Mouse (Mus musculus) cerebellum, adult 9-10 months (tissue): ENCODE measurements around the gene Rps16.
A peak's percentile ranks its signal among the peaks of the same experiment; 100 is the strongest.
"Not testable (repeated sequence)": the region's sequence is repeated elsewhere in the genome, so short reads cannot be mapped to it uniquely, and the experiment has no call there.

Experiments used
- DNase-seq: peaks from one replicate; pipeline ENCODE4 v3.0.0; 2022

The Rps16 gene

DNA sequence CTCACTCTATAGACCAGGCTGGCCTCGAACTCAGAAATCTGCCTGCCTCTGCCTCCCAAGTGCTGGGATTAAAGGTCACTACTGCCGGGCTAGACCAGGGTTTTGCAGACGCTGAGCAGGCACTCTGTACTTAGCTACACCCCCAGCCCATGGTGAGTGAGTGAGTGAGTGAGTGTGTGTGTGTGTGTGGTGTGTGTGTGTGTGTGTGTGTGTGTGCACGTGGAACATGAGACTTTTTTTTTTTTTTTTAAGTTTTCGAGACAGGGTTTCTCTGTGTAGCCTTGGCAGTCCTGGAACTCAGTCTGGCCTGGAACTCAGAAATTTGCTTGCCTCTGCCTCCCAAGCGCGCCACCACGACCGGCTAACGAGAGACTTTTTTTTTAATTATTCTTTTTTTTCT lies 24.2 kb downstream of the Rps16 start:
- no peak for DNase-seq

DNA sequence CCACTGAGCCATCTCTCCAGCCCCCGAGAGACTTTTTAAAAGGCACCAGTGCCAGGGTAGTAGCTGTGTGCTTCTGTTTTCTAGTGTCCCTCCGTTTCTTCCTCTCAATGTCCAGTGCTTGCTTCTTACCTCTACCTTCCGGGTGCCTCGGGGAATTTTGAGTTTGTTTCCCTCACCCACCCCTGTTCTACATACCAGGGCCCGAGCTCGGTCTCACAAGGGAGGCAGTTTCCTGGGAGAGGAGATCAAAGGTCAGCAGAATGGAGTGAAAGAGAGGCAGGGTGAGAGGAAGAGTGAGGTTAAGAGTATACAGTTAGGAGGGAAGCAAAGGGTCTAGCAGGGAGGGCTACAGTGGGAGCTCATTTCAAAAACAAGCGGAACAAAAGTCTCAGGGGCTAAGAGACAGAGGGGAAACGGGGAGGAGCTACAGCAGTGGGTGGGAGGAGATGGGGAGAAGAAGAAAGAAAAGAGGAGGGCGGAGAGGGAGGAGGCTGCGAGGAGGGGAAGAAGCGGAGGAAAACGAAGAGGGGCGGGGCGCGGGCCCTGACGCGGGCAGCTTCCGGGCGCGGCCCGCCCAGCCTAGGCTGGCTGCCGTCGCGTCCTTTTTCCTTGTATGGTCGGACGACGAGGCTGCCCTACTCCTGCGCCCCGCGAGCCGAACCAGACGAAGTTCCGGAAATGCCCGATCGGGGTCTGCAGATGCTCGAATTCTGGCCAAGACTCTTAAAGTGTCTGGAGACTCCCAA lies 24.9 kb downstream of the Rps16 start:
- peak; percentile 59 for DNase-seq

DNA sequence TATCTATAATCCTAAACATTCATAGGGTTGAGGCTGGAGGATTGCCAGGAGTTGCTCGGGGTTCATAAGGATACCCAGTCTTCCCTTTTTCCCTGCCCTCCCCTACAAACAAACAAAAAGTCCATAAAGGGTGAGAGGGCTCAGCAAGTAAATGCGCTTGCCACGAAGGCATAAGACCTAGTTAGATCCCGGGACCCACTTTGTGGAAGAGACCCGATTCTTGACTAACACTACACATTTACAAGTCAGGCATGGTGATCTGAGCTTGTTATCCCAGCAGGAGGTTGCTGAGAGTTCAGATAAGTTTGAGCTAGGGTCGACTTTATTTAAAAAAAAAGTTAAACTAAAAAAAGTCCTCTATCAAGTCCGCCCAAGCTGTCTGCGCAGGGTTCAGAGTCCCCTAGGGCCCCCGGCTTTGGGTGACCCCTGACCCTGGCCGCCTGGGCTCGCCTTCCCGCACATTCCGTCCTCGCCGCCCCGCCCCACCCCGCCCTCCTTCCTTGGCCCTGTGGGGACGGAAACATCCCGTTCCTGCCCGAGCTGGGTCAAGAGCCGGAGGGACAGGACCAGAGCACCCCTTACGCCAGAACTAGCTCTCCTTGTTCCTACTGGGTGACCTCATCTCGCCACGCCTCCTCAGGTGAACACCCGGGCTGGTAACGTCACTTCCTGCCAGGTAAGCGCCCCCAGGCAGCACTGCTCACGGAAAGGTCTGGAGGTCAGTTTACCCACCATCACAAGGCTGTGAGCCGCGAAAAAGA lies 25.7 kb downstream of the Rps16 start:
- no peak for DNase-seq

DNA sequence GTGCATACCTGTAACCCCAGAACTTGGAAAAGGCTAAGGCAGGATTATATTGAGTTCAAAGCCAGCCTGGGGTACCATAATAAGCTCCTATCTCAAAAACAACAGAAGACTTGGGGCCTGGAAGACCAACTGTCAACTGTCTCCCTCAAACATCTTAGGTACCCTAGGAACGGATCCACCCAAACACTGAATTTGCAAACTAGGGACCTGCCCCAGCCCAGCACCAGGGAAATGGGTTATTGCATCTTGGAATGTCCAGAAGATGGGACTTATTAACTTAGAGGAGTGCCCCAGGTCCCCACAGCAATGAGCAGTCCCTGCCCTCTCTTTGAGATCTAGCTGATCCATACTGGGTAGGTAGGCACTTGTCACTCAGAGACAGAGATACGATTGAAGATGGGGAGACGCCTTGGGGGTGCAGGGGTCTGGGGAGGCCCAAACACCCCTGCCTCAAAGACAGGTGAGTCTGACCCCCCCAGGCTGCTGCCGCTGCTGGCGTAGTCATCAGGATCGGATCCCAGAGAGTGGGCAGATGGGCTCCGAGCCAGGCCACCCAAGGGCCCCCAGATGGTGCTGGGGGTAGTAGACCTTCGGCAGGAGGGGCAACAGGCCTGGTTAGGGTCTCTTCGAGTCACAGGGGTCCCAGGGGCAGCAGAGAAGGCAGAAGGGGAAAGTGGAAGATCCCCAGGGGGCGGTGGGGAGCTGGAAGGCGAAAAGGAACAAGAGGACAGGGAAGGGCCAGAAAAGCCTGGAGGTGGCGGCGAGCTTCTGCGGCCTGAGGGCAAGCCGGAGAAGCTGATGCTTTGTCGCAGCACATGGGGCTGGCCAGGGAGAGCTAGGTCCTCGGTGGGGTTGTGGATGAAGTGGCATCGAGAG lies 27.0 kb downstream of the Rps16 start:
- no peak for DNase-seq

DNA sequence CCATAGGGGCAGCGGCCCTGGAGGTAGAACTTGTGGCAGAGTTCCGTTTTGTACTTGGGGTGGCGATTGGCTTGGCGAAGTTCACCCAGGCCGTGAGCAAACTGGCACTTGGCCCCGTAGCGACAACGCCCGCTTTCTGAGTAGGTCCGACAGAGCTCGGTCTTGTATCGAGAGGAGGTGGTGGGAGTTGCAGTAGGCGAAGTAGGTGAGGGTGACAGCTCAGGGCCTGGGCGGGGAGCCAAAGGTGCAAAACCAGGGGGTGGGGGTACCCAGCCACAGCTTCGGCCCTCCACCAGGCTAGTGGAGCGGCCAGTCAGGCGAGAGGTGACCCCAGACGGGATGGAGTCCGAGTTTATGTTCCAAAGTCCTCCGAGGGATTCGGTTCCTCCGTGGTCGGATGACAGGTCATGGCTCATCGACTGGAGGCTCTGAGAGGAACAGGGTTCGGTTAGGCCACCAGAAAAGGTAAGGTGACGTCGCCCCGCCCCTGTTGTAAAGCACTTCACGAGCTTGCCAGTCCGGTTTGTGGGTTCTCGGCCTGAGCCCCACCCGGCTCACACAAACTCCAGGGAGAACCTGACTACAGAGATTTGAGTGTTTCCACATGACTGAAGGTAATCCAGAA lies 27.7 kb downstream of the Rps16 start:
- DNase-seq = no peak

DNA sequence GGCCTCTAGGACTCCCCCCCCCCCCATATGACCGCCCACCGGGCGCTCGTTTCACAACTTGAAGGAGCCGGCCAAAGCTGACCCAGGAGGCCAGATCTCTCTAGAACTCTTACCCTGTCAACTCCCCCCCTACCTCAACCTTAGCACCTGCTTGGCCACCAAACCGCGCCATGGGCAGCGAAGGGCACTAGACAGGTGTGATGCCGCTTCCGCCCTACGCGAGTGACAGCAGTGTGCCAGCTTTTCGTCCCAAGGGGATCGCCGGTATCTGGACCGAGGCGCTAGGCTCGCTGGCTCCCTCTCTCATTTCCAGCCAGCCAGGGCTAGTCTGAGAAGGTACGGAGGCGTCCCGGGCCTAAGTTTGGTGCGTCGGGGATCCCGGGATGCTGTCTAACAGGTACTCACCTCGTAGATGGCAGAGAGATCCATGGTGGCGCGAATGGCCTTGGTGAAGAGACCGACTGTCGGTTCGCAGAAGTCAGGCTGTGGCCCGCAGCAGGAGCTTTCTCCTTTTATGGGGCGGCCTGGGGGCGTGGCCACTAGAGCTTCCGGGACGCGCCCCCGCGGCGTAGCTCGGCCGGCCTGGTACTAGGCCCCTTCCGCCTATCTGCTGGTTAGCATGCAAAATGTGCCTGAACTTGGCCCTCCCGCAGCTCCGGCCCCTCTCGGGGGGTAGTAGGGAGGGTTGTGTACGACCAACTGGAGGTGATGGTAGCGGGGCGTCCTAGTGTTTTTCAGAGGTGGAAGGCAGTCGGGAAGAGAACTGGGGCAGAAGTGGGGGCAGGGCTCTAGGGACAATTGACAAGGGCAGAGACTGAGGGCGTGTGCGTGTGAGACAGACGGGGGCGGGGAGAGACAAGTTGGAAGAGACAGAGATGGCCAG lies 28.6 kb downstream of the Rps16 start:
- DNase-seq = peak; percentile 72

DNA sequence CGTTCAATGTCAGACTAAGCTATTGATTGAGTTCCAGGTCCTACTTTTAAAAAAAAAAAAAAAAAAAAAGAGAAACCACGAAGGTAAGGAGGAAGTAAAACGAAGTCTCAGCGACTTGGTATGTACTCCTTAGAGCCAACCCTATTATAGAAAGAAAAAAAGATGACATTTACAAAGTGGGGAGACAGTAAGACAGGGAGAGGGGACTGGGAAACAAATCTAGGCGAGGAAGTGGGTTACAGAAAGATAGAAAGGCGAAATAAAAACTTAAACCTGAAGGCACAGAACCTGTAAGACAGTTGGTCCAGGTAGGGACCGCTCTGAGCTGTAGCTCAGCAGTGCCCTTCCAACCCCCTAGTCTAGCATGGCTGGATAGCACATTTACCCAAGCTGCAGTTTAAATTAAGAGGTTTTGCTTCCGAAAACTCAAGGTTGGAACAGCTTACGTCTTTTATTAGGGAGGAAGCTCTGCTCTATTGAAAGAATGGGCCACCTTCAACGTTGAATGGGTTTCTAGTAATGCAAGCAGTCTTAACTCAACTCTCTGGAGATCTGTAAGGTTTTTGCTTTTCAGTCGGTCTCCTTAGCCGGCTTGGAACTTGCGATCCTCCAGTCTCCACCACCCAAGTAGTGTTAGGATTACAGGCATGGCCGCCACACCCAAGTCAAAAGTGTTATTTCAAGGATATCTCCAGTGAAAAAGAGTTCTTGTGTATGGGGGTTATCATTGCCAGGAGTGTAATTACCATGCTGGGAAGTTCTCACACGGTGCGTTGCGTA lies 30.0 kb downstream of the Rps16 start, which contains the start of gene Zfp36:
Gene Zfp36 (minus strand): TSS at position 17 of the 780 bp plus-strand sequence.
- DNase-seq = no peak

DNA sequence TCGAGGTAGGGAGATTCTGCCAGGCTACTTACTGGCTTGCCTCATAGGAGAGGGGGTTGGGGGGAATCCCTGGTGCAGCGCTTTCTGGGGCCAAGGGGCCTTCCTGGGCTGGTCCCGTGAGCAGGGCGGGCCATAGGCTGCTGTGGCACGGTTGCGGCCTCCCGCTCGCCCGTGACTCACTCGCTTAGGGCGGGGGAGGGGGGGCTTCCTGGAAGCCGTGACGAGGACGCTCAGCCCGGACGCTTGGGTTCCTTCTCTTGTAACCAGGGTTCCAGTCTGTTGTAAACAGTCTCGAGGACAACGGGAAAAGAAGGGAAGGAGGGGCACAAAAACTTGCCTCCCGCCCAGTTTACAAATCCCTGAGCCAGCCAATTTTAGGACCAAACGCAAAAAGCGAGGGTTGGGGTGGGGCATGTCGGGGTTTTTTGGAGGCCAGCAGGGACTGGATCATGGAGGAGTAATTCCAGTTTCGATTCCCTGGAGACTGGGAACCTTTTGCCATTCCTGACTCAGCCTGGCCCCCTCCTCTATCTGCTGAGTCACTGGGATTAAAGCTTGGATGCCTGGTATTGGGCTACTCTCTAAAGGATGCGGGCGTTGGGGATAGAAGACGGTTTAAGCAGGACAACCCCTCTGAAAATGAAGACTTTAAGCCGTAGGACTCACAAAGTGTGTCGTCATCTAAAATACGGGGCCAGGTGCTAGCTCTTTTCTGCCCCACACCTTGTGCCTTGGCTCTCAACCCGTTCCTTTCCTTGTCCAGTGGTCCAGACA lies 30.8 kb downstream of the Rps16 start:
- DNase-seq = no peak

DNA sequence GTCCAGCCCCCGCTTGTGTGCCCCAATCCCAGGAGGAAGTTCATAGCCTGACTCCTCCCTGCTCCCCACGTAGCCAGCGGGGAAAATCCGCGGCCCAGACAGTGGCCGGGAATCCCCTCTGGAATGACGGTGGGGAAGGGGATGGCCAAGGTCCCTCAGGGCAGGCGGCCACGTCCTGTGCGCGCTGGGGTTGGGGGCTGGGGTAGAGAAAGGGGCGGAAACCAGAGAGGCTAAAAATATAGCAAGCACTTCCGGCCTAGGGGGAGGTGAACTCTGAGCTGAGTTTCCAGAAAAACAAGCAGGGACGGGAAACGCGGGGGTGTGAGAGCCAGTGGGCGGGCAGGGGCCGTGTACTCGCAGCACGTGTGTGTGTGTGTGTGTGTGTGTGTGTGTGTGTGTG lies 31.5 kb downstream of the Rps16 start:
- no peak for DNase-seq

DNA sequence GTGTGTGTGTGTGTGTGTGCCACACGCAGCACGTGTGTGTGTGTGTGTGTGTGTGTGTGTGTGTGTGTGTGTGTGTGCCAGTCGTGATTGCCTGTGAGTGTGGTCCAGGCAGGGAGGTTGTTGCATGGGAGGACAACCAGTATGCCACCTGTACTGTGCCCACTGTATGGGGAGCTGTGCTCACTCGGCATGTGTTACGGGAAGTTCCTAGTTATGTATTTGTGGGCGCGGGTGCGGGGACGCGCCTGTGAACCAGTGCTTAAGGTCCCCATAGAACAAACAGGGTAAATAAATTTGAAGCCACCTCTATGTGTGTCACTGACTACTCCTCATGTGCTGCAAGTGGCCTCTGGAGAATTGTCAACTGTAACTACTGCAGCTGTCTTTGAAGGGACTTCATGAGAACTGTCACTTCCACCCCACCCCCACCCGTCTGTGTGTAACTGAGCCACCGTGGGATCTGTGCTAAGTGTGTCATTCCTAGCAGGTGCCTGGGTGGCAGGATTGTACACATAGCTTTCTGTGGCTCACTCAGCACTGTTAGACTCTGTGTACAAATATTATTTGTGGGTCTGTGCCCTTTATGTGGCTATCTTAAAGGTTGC lies 32.0 kb downstream of the Rps16 start:
- no peak for DNase-seq

DNA sequence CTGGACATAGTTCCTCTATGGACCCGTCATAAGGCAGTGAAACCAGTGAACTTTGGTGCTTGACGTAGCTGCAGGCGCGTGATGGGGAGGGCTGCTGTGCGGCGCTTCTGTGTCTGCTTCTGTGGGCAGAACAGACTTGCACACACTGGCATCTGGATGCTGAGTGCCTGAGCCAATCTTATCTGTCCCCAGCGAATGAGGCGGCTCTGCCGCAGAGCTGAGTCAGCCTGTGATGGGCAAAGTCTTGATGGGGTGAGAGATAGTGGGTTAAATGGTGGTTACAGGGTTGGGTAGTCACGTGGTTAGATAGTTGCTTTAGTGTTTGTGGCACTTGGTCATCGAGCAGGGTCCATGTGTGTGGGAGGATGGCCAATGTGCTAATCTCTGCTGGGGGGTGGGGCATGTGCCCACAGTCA lies 32.5 kb downstream of the Rps16 start:
- no peak for DNase-seq

DNA sequence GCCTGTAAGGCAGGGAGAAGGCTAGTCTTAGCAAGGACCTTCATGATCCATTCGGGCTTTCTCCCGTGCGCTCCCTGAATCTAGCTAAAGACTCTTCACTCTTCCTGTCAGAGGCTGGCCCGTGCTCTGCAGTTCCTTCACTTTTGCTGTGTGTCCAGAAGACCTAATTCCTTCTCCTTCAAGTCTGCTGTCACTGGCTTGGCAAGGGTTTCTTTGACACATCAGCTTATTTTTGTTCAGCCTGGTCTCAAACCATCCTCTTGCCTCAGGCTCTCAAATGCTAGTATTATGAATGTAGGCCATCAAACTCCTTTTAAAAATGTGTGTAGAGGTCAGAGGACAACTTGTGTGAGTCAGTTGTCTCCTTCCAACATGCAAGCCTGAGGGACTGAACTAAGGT lies 33.2 kb downstream of the Rps16 start:
- DNase-seq = no peak

DNA sequence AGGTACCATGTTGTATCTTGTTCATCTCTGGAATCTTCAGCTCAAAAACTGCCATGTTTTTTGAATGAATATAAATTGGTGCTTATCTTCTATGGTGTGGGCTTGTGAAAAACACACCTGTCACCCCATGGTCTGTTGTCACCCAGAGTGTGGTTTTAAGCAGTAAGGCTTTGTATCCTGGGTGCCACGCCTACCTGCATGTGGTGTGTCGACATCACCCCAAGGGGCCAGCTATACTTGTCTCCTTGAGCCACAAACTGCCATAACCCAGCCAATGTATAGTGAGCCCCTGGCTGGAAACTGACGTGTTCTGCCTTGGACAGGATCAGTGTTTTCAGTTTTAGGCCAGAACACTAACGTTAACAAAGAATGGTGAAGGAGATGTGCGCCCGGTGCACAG lies 33.7 kb downstream of the Rps16 start:
- no peak for DNase-seq

DNA sequence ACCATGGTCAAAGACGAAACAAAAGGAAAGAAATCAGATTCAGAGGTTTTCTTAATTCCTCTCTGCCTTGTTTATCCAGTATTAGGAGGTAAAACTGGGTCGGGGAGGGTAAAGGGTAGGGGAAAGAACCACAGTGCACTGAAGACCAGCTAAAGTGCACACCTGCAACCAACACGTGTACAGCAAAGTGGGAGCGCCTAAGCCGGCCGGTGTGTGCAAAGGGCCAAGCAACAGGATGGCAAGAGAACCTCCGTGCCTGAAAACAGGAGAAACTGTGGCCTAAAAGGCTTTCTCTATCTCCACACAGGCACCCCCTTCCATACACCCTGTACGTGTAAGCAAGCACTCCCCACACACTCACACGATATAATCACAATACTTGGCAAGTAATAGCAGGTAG lies 34.7 kb downstream of the Rps16 start:
- DNase-seq = no peak

DNA sequence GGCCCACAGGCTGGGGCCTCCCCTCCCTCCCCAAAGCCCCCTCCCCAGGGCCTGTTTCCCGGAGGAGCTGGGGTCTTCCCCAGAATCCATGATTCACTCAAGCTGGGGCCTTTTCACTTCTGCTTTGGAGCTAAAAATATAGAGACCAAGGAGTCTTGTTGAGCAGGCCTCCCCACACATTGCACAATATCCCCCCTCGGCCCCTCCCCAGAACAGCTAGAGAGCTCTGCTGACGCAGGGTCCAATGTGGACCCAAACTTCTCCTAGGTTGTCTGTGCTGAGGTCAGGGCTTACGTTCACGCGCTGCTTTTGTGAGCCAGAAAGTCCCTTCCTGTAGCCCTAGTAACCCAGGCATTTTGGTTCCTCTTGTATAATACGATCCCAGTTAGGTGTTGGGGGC lies 35.6 kb downstream of the Rps16 start:
- no peak for DNase-seq

DNA sequence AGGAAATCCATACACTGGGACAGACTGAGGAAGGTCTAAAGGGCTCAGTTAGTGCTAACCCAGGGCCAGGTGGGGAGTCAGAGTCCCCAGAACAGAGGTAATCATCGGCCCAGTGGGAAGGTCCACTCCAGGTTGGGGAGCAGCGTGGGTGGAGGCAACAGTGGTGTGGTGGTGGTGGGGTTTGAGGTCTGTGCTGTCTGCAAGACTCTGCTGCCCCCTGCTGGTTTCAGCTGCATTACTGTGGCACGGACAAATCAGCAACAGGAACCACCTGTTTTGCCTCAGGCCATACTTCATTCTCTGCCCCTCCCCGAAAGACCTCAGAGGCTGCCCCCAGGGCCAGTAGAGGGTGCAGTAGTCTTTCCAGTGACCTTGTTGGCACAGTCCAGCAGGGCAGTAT lies 36.0 kb downstream of the Rps16 start:
- peak; percentile 72 for DNase-seq

DNA sequence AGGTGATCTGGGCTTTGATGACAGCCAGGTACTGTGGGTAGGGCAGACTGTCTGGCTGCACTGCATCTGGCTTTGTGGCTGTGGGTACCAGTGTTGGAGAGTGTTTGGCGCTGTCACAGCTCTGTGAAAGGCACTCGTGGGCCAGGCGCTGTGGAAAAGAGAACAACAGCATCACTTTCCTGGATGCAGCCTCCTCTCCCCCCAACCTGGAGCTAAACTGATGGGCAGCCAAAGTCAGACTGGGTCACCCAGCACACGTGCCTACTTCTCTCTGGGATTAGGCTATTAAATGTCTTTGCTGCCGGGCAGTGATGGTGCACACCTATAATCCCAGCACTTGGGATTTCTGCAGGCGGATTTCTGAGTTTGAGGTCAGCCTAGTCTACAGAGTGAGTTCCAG lies 36.4 kb downstream of the Rps16 start:
- not testable (repeated sequence) for DNase-seq

DNA sequence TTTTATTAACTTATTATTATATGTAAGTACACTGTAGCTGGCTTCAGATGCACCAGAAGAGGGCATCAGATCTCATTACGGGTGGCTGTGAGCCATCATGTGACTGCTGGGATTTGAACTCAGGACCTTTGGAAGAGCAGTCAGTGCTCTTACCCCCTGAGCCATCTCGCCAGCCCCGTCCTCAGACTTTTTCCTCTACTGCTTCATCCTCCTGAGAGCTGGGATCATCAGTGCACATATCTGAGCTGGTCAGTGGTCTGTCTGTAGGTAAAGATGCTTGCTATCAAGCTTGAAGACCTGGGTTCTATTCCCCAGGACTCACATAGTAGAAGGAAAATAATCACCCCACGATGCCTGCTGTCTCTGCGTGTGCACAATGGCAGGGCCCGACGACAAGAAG lies 36.9 kb downstream of the Rps16 start:
- not testable (repeated sequence) for DNase-seq

DNA sequence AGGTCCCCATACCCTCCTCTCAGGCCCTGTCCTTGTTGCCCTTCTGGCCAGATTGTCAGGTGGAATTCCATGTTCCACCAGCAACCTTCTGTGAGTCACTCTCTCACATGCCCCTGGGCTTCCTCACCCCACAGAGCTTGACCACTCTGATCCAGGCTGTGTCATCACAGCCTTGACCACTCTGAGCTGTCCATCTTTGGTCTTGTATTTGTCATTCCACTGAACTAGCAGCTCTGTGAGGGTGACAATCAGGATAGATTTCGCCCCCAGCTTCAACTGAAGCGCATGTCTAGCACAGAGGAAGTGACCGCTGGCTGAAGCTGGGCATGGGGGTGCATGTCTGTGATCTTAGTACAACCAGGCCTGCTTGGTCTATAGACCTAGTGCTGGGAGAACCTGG lies 39.9 kb downstream of the Rps16 start:
- DNase-seq = no peak
